Mouse (Mus musculus): Measurements from ENCODE around the gene Nkap.
"Not testable (repeated sequence)": the region's sequence is repeated elsewhere in the genome, so short reads cannot be mapped to it uniquely, and the experiment has no call there.

The Nkap gene

DNA sequence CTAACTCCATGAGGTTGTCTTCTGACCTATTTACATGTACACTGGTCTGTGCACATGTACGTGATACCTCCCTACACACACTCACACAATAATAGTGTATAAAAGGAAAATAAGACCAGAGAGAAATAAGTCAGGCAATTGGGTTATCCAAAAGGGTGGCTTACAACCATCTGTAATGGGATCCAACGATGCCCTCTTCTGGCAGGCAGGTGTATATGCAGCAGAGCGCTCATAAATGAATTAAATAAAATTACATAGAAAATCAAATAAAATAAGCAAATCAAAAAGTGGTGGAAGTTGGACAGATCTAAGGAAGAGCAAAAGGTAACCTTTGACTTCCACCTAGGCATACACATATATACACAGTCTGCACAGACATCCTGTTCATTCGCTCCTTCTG is 31.2 kb downstream of the Nkap start:
- DNase-seq (ENCODE audit: low spot score): peak; percentile 15

DNA sequence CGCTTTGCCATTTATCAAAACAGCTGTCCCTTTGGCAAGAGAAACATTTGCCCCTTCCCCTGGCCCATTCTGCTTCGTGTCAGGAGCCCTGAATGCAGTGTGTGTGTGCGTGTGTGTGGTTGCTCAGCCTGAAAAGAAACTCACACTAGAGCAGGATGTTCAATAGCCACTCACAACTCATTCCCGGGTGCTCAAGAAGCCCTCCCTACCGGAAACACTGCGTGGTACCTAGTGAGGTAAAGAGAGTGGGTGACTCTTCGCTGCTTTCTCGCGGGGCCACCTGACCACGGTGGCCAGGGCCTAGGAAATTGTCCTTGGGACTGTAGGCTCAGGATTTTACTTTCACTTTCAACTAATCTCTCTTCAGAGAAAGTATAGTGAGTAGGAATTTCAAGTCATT is 34.6 kb downstream of the Nkap start:
- peak; percentile 2 for DNase-seq (ENCODE audit: low spot score)

DNA sequence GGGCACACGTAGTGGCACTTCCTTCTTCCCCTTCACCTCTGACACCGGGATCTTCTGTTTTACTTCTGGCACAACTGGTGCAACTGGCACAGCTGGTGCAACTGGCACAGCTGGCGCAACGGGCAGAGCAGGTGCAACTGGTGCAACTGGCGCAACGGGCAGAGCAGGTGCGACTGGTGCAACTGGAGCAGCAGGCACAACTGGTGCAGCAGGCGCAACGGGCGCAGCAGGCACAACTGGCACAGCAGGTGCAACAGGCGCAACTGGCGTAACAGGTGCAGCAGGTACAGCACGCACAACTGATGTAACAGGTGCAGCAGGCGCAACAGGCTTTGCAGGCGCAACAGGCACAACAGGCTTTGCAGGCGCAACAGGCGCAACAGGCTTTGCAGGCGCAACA is 36.5 kb downstream of the Nkap start:
- DNase-seq (ENCODE audit: low spot score): no peak

DNA sequence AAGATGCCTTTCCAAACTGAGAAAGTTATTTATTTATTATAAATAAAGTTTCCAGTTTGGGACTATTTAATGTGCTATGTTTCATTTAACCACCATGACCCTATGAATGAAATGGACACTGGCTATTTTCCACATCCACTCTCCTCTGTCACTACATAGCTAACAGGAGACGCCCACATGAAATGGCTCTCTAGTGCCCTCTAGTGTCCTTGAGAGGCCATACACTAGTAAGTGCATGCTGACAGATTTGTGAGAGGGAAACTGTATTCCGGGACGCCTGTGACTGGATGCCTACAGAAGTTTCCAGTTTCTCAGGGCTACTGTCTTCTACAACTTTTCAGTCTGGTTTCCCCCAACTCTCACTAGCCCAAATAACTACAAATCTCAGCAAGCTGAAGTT is 40.5 kb downstream of the Nkap start:
- peak; percentile 64 for DNase-seq (ENCODE audit: low spot score)

DNA sequence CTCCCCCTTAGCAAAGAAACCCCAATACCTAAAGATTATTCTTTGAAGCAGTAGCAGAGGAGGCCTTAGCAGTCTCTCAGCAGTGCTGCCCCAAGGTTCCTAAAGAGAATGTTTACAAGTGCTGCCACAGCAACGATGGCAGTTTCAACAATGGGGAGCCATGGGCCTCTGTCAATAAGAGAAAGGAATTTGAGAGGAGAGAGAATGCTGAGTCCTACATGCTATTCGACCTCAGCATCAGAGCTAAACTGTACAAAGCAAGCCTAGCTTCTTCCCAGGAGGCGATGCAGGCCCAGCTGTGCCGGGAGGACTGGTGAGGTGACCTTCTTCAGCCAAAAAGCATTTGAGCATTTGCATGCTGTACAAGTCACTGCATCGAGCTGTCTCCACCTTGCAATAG is 42.1 kb downstream of the Nkap start, which contains the start of gene Akap14:
Gene Akap14 (minus strand): TSS at position 101 of the 400 bp plus-strand sequence.
- DNase-seq (ENCODE audit: low spot score): no peak

DNA sequence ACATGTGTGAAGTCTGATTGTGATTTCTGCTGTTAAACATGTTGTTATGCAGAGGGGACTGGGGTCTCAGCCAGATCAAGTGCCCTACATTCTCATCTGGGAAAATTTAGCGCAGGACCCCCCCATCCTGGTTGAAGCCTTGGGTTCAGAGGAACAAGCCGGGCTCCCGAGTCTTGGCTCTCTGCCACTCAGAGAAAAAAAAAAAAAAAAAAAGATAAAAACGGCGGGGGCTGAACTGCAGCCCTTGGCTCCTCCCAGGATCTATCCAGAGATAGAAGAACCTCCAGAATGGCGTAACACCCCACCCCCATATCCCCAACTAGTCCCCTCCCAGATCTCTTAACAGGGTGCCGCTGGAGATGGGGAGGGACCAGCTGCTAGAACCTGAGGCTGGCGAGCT is 57.8 kb downstream of the Nkap start:
- DNase-seq (ENCODE audit: low spot score): not testable (repeated sequence)

DNA sequence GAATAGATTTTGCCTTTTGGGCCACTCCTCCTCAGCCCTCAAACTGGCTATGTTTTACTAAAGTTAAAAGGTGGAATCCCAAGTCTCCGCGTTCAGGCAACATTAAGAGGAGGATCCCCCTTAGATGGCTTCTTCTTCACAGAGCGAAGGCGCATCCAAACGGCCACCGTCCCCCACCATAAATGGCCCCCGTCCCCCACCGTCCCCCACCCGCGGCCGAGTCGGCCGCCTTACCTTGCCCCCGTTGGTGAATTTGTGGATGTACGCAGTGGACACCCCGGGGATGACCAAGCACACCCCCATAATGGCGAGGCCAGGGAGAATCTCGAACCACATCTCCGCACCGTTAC is 64.1 kb downstream of the Nkap start:
- peak; percentile 2 for DNase-seq (ENCODE audit: low spot score)

DNA sequence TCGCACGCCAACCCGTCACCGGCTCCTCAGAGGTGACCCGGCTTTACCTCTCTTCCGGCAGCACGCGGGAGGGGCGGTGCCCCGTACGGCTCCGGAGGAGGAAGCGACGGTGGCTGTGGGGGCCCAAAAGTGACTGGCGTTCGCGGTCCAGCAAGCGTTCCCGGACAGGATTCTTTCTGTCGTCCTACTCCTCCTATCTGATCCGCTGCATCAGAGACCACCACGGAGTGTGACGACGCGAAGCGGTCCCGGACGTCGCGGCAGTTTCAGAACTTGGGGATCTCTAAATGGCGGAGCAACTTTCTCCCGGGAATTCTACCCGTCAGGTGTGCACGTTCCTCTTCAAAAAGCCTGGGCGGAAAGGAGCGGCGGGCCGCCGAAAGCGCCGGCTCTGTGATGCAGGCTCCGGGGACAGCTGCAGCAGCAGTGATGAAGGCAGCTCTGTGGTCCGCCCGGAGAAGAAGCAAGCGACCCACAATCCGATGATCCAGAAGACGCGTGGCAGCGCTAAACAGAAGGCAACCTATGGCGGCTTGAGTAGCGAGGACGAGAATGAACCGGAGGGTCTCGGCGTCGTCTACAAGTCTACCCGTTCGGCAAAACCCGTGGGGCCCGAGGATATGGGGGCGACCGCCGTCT is 64.6 kb downstream of the Nkap start, which contains the start of the genes Ndufa1 and Rnf113a1:
Gene Ndufa1 (minus strand): TSS at position 59 of the 639 bp plus-strand sequence.
Gene Rnf113a1 (plus strand): TSS at position 141 of the 639 bp plus-strand sequence.
- peak; percentile 58 for DNase-seq (ENCODE audit: low spot score)

DNA sequence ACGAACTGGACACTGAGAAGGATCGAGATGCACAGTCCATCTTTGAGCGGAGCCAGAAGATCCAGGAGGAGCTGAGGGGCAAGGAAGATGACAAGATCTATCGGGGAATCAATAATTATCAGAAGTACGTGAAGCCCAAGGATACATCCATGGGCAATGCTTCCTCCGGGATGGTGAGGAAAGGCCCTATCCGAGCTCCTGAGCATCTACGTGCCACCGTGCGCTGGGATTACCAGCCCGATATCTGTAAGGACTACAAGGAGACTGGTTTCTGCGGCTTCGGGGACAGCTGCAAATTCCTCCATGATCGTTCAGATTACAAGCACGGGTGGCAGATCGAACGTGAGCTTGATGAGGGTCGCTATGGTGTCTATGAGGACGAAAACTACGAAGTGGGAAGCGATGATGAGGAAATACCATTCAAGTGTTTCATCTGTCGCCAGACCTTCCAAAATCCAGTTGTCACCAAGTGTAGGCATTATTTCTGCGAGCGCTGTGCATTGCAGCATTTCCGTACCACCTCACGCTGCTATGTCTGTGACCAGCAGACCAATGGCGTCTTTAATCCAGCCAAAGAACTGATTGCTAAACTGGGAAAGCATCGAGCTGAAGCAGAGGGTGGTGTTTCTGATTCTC is 65.3 kb downstream of the Nkap start:
- peak; percentile 2 for DNase-seq (ENCODE audit: low spot score)

DNA sequence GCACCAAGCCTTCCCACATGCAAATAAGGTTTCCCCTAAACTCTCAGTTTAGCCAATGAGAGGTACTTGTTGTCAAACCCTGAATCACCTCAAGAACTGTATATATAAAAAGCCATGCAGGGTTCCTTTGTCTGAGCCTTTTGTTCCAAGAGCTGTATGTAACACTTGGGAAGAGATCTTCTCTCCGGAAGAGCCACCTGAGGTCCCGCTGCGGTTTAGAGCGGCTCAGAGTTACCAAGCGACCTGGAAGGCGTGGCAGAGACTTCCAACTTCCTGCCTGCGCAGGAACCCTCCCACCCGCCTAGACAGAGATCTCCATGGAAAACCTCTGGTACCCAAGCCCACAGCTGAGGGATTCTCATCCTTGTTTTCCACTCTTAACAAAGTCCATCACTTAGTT is 72.1 kb downstream of the Nkap start:
- no peak for DNase-seq (ENCODE audit: low spot score)
